Mouse (Mus musculus): ENCODE data around the gene Gdf11.

GRCm38 (mm10) chr10:128915550-128915949, 24.0 kb upstream of the Gdf11 start:
- TF ChIP-seq CTCF (IDR thresholded peaks at IDR 0.05; ENCODE audit: borderline replicate concordance, insufficient read depth, low read length) = no peak
- no peak for TF ChIP-seq POLR2A (IDR thresholded peaks at IDR 0.05; ENCODE audit: low read depth, low read length)

Measured in embryonic fibroblast, embryonic 13.5 days (primary cell).